Mouse (Mus musculus): ENCODE data around the gene Rhbdl3.
A peak's percentile ranks its signal among the peaks of the same experiment; 100 is the strongest.

The Rhbdl3 gene

GRCm38 (mm10) chr11:80300551-80301315 is at the start of gene Rhbdl3:
Gene Rhbdl3 (plus strand): TSS chr11:80300912.
- peak; percentile 53 for DNase-seq

- DNase-seq = no peak
These were observed 36.6 kb upstream of the Rhbdl3 start for GRCm38 (mm10) chr11:80264137-80264536.

GRCm38 (mm10) chr11:80271096-80271495 is 29.6 kb upstream of the Rhbdl3 start:
- no peak for DNase-seq

- no peak for DNase-seq
These were observed 25.7 kb upstream of the Rhbdl3 start for GRCm38 (mm10) chr11:80275011-80275410.

- no peak for DNase-seq
These were observed 22.7 kb upstream of the Rhbdl3 start for GRCm38 (mm10) chr11:80278054-80278453.

- DNase-seq = no peak
These were observed 16.9 kb upstream of the Rhbdl3 start for GRCm38 (mm10) chr11:80283786-80284185.

- no peak for DNase-seq
These were observed 16.1 kb upstream of the Rhbdl3 start for GRCm38 (mm10) chr11:80284641-80285040.

GRCm38 (mm10) chr11:80287150-80287549 is 13.6 kb upstream of the Rhbdl3 start:
- DNase-seq = peak; percentile 72

GRCm38 (mm10) chr11:80289701-80290445 is 10.8 kb upstream of the Rhbdl3 start:
- DNase-seq = peak; percentile 25

- DNase-seq = no peak
These were observed 9.7 kb upstream of the Rhbdl3 start for GRCm38 (mm10) chr11:80291004-80291403.

- DNase-seq = no peak
These were observed 8.2 kb upstream of the Rhbdl3 start for GRCm38 (mm10) chr11:80292463-80292862.

- no peak for DNase-seq
These were observed 5.6 kb upstream of the Rhbdl3 start for GRCm38 (mm10) chr11:80295066-80295465.

- no peak for DNase-seq
These were observed 4.9 kb upstream of the Rhbdl3 start for GRCm38 (mm10) chr11:80295785-80296184.

GRCm38 (mm10) chr11:80299513-80300235 is 1.0 kb upstream of the Rhbdl3 start:
- DNase-seq = no peak

GRCm38 (mm10) chr11:80301316-80302045 is 769 bp downstream of the Rhbdl3 start:
- DNase-seq = peak; percentile 46

- no peak for DNase-seq
These were observed 1.3 kb downstream of the Rhbdl3 start for GRCm38 (mm10) chr11:80302046-80302390.

GRCm38 (mm10) chr11:80302536-80302935 is 1.8 kb downstream of the Rhbdl3 start:
- DNase-seq = peak; percentile 80

GRCm38 (mm10) chr11:80303746-80304145 is 3.0 kb downstream of the Rhbdl3 start:
- DNase-seq = no peak

GRCm38 (mm10) chr11:80304846-80305245 is 4.1 kb downstream of the Rhbdl3 start:
- no peak for DNase-seq

- no peak for DNase-seq
These were observed 7.8 kb downstream of the Rhbdl3 start for GRCm38 (mm10) chr11:80308537-80308936.

- no peak for DNase-seq
These were observed 10.6 kb downstream of the Rhbdl3 start for GRCm38 (mm10) chr11:80311271-80311670.

- no peak for DNase-seq
These were observed 11.3 kb downstream of the Rhbdl3 start for GRCm38 (mm10) chr11:80312049-80312448.

- DNase-seq = no peak
These were observed 11.9 kb downstream of the Rhbdl3 start for GRCm38 (mm10) chr11:80312565-80312964.
